Mouse (Mus musculus) midbrain, postnatal 0 days (tissue): ENCODE results near the gene Usp7. TPM values are rescaled to one million over a fixed set of nuclear protein-coding genes. Genes with fewer than 3 reads are reported as not detected.

Experiments
- ATAC-seq: fragments of 200-750 bp; cut with Nextera tagmentation; 2 replicates; pipeline ENCODE4 v1.8.0; 2017; ENCODE audit warnings: moderate number of reproducible peaks, mild to moderate bottlenecking, moderate TSS enrichment, moderate library complexity; ENCODE audit not compliant: low FRiP score
- DNase-seq: peaks from one replicate; pipeline ENCODE4 v3.0.0-alpha.2; 2015; ENCODE audit warnings: low spot score
- H3K27ac ChIP-seq: fragments of 300-500 bp; sonication (generic); 2 replicates; pipeline ENCODE4 v1.5.1; 2014; ENCODE audit warnings: low read depth, mild to moderate bottlenecking, low read length, mixed read lengths
- H3K27me3 ChIP-seq: fragments of 300-500 bp; sonication (generic); 2 replicates; pipeline ENCODE4 v1.6.1; 2014; ENCODE audit warnings: low read length, control low read depth, mixed read lengths; ENCODE audit not compliant: insufficient read depth
- H3K36me3 ChIP-seq: fragments of 300-500 bp; sonication (generic); 2 replicates; pipeline ENCODE4 v1.6.1; 2014; ENCODE audit warnings: low read length, control low read depth, mixed read lengths; ENCODE audit not compliant: insufficient read depth
- H3K4me1 ChIP-seq: fragments of 300-500 bp; sonication (generic); 2 replicates; pipeline ENCODE4 v1.6.1; 2014; ENCODE audit warnings: mild to moderate bottlenecking, control low read depth, antibody characterized with exemption, low read length, mixed read lengths; ENCODE audit not compliant: insufficient read depth
- H3K4me2 ChIP-seq: fragments of 300-500 bp; sonication (generic); 2 replicates; pipeline ENCODE4 v1.6.1; 2014; ENCODE audit warnings: low read depth, mild to moderate bottlenecking, low read length, mixed read lengths; ENCODE audit not compliant: poor library complexity, severe bottlenecking
- H3K4me3 ChIP-seq: fragments of 300-500 bp; sonication (generic); 2 replicates; pipeline ENCODE4 v1.5.1; 2014; ENCODE audit warnings: low read depth, mild to moderate bottlenecking, low read length, moderate library complexity
- H3K9ac ChIP-seq: fragments of 300-500 bp; sonication (generic); replicated peaks from 2 replicates; pipeline ENCODE4 v1.6.1; 2014; ENCODE audit warnings: mild to moderate bottlenecking, low read length, moderate library complexity, mixed read lengths; ENCODE audit not compliant: poor library complexity, severe bottlenecking
- H3K9me3 ChIP-seq: fragments of 300-500 bp; sonication (generic); 2 replicates; pipeline ENCODE4 v1.6.1; 2016; ENCODE audit warnings: low read length, control low read depth
- CTCF ChIP-seq: IDR thresholded peaks from 2 replicates; pipeline ENCODE4 v1.5.1; 2016; ENCODE audit warnings: antibody characterized with exemption, mild to moderate bottlenecking
- WGBS: fragments of 180-500 bp; shearing (Covaris S2); extraction: QIAGEN DNeasy Blood & Tissue Kit; methylation state at CpG from one replicate; pipeline ENCODE4 v1.1.7; 2014; 5-methylcytosine and 5-hydroxymethylcytosine counted together
- polyA plus RNA-seq: library from polyadenylated mRNA; unstranded; fragments of >200 nt; fragmentation: Nextera tagmentation; extraction: Ambion mirVana; gene quantifications from 2 replicates; pipeline ENCODE4 v1.2.1, GENCODE M21; 2015
- total RNA-seq: library from RNA; depleted of rRNA; stranded (reverse); fragments of >200 nt; gene quantifications from 2 replicates; pipeline ENCODE4 v1.2.3, GENCODE M21; 2014

Usp7 gene
- total and polyA plus RNA-seq, 2 experiments from 2014 or later: 21.8 to 116 TPM

GRCm38 (mm10) chr16:8676228-8676627 is 115.9 kb downstream of the Usp7 start:
- H3K4me2 ChIP-seq: no peak overlapping the region
- TF ChIP-seq CTCF: no peak
- H3K4me3 ChIP-seq: no peak overlapping the region
- H3K27ac ChIP-seq: no peak overlapping the region
- H3K27me3 ChIP-seq: no peaks in the 10 kb centered on the region
- no peak overlapping the region for H3K9ac ChIP-seq
- WGBS: 76% methylated on average over 2 of the region's 2 CpGs
- no peak for ATAC-seq
- no peak for DNase-seq
- no peaks in the 10 kb centered on the region for H3K9me3 ChIP-seq
- H3K4me1 ChIP-seq: no peaks in the 10 kb centered on the region
- no peaks in the 10 kb centered on the region for H3K36me3 ChIP-seq

- Histone ChIP-seq H3K4me2 (no peak overlapping the region), H3K27me3 (no peaks in the 10 kb centered on the region), H3K27ac (no peak overlapping the region), H3K9me3 (no peaks in the 10 kb centered on the region), H3K9ac (no peak overlapping the region), H3K4me3 (no peak overlapping the region), H3K4me1 (peaks cover 3% of the 10 kb centered on the region; the same call in 1 of the 2 replicates), H3K36me3 (no peaks in the 10 kb centered on the region)
- no peak for TF ChIP-seq CTCF
- DNase-seq (no peak), ATAC-seq (no peak)
- WGBS: 84% methylated on average over 8 of the region's 8 CpGs
These were observed 116.5 kb downstream of the Usp7 start for GRCm38 (mm10) chr16:8675559-8675958.

DNA sequence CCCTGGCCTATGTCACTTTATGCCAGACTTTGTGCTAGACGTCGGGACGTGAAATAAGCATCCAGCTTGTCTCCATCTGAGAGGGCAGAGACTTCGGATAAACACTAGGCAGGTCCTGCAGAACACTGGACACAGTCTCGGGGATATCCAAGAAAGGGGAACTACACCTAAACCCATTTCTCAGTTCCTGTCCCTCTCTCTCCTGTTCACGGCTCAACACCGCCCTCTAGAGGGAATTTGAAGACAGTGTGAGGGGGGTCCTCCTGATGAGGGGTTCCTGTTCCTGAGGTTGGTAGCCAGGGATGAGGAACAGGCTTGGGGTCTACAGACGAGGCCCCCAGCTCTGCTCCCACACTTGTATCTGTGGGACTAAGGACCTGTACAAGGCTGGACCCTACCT is 117.9 kb downstream of the Usp7 start:
- TF ChIP-seq CTCF: peak; percentile 90
- Histone ChIP-seq H3K9ac (no peak overlapping the region), H3K4me3 (no peak overlapping the region), H3K36me3 (no peaks in the 10 kb centered on the region), H3K27ac (no peak overlapping the region), H3K4me1 (peaks cover 10% of the 10 kb centered on the region; the same call in 1 of the 2 replicates), H3K4me2 (no peak overlapping the region), H3K27me3 (no peaks in the 10 kb centered on the region), H3K9me3 (no peaks in the 10 kb centered on the region)
- 3% methylated on average over 8 of the region's 8 CpGs for WGBS
- peak; percentile 73 for DNase-seq
- no peak for ATAC-seq

DNA sequence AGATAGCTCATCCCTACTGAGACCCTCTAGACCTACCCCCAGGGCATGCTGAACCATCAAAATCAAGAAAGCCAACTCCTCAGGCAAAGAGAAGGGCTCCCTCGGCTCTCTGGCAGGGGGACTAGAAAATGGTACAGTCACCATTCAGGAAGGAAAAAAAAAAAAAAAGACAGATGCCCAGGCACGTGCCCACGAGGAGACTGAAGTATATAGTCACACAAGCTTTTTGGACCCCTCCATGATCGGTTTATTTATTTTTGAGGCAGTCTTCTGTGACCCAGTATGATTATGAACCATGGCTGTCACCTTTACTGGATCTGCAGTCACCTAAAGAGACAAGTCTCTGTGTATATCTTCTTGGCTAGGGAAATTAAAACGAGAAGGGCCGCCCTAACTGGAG is 118.8 kb downstream of the Usp7 start:
- WGBS: 66% methylated on average over 6 of the region's 6 CpGs
- H3K36me3 ChIP-seq: no peaks in the 10 kb centered on the region

GRCm38 (mm10) chr16:8672811-8673210 is 119.3 kb downstream of the Usp7 start:
- Histone ChIP-seq H3K27ac (no peak overlapping the region), H3K36me3 (no peaks in the 10 kb centered on the region), H3K27me3 (no peaks in the 10 kb centered on the region), H3K9me3 (no peaks in the 10 kb centered on the region), H3K9ac (no peak overlapping the region), H3K4me1 (peaks cover 13% of the 10 kb centered on the region; the same call in 1 of the 2 replicates), H3K4me2 (peak overlapping the region; percentile 73; the same call in 1 of the 2 replicates), H3K4me3 (peak overlapping the region; percentile 68; the same call in 1 of the 2 replicates)
- ATAC-seq (no peak), DNase-seq (no peak)
- TF ChIP-seq CTCF: no peak

More for the DNA sequence above, 118.8 kb downstream of the Usp7 start:
- no peak for TF ChIP-seq CTCF
- H3K4me2 ChIP-seq: no peak overlapping the region
- no peaks in the 10 kb centered on the region for H3K9me3 ChIP-seq
- H3K27ac ChIP-seq: no peak overlapping the region
- no peak for ATAC-seq
- no peaks in the 10 kb centered on the region for H3K27me3 ChIP-seq
- peaks cover 13% of the 10 kb centered on the region; the same call in 1 of the 2 replicates for H3K4me1 ChIP-seq
- no peak for DNase-seq
- H3K4me3 ChIP-seq: no peak overlapping the region
- H3K9ac ChIP-seq: no peak overlapping the region

GRCm38 (mm10) chr16:8672350-8672687 is 119.8 kb downstream of the Usp7 start:
- no peak for ATAC-seq
- H3K9me3 ChIP-seq: no peaks in the 10 kb centered on the region
- 0% methylated on average over 18 of the region's 18 CpGs for WGBS

More at GRCm38 (mm10) chr16:8672350-8672687, 119.8 kb downstream of the Usp7 start:
- Histone ChIP-seq H3K27ac (no peak overlapping the region), H3K4me2 (peak overlapping the region; percentile 73), H3K27me3 (no peaks in the 10 kb centered on the region), H3K4me3 (peak overlapping the region; percentile 68), H3K4me1 (peaks cover 15% of the 10 kb centered on the region; the same call in 1 of the 2 replicates), H3K9ac (peak overlapping the region; percentile 65), H3K36me3 (no peaks in the 10 kb centered on the region)
- no peak for TF ChIP-seq CTCF
- DNase-seq: no peak
